Mouse (Mus musculus): Measurements from ENCODE around the gene 1700028K03Rik.

1700028K03Rik gene

DNA sequence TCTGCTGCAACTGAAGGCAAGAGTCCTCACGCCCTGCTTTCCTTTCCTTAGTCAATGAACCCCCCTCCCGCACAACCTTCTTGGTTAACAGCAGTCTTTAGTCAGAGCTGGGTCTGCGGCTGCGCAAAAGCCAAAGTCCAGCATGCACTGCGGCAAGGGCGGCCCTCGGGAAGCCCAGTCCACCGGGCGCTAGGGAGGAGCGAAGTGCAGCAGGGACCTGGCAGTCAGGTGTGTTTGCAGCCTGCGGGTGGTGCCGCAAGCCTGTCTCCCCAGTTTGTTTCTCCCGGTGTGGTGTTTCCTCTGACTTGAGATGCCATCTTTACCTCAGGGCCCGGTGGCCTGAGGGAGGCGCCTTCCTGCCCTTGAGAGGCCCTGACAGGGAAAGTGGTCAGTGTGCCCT, at the start of gene 1700028K03Rik:
TSS of gene 1700028K03Rik (plus strand) at position 129 of the 400 bp plus-strand sequence.
- no peak for DNase-seq

DNA sequence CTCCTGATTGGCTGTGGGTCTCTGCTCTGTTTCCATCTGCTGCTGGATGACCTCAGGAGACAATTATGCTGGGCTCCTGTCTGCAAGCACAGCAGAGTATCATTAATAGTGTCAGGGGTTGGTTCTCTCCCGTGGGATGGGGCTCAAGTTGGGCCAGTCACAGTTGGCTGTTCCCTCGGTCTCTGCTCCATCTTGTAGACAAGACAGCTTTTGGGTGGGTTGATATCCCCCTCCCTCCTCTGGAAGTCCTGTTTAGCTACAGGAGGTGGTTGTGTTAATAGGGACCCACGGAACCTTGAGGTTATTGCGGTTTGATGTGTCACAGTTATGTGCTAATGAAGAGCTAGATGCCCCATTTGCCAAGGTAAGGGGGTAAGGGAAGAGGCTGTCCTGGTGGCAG, 45.5 kb upstream of the 1700028K03Rik start:
- no peak for DNase-seq

DNA sequence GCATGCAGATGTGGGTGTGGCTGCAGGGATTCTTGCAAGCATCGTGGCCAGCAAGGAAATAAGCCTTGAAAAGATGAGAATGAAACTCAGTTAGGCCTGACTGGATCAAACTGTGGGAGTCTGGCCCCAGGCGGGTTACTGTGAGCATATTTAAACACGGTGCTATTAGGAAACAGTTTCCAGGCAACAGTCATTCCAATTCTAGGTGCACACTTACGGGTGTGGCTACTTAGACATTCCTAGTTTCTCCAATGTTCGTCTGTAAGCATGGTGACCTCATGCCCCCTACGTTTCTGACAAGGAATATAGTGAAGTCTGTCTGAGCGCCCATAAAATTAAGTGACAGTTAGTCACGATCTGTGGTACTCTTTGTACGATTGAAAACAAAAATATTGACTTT, 43.5 kb upstream of the 1700028K03Rik start:
- DNase-seq = no peak

DNA sequence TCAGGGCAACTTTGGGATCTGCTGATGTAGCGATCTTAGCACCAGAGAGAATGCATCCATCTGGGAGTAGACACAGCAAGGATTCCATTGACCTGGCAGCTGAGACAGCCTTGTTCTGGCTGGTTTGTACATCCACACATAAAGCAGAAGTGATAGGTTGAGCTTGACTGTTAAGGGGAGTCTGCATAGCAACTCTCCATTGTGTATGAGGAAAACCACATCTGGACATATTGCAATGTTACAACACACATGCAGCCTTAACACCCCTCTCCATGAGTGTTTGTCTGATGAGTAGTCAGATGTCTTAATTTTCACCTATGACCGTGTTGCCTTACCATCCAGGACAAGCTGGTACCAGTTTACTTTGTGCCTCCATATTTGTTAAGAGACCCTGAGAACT, 42.0 kb upstream of the 1700028K03Rik start:
- no peak for DNase-seq

DNA sequence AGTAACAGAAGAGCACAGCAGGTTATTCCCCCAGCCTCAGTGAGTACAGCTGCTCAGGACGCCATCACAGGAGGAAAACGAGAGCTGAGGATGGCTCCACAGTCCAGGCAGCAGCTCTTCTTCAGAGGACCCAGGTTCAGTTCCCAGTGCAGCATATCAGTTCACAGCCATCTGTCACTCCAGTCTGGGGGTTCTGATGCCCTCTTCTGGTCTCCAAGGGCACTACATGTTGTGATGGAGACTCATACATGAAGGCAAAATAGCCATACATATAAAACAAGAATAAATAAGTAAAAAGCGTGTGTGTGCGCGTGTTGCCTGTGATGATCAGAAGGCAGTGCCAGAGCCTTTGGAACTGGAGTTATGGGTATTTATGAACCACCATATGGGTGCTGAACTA, 39.8 kb upstream of the 1700028K03Rik start:
- peak; percentile 35 for DNase-seq

DNA sequence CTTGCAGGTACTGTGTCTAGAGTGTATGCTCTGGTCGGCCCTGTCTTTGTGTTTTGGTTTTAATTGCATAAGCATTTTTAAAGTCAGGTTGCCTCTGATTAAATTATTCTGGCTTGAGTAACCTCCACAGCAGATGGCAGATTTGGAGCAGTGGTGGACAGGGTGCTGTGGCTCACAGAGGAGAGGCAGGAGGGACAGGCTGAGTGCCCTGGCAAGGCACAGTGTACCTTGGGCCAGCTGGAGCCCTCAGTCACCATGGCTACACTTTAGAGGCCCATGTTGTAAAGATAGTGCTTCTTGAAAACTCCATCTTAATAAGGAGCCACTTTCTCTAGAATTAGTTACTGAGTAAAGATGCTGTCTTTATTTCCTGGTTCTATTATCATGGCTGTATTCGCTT, 38.5 kb upstream of the 1700028K03Rik start:
- DNase-seq = peak; percentile 92

DNA sequence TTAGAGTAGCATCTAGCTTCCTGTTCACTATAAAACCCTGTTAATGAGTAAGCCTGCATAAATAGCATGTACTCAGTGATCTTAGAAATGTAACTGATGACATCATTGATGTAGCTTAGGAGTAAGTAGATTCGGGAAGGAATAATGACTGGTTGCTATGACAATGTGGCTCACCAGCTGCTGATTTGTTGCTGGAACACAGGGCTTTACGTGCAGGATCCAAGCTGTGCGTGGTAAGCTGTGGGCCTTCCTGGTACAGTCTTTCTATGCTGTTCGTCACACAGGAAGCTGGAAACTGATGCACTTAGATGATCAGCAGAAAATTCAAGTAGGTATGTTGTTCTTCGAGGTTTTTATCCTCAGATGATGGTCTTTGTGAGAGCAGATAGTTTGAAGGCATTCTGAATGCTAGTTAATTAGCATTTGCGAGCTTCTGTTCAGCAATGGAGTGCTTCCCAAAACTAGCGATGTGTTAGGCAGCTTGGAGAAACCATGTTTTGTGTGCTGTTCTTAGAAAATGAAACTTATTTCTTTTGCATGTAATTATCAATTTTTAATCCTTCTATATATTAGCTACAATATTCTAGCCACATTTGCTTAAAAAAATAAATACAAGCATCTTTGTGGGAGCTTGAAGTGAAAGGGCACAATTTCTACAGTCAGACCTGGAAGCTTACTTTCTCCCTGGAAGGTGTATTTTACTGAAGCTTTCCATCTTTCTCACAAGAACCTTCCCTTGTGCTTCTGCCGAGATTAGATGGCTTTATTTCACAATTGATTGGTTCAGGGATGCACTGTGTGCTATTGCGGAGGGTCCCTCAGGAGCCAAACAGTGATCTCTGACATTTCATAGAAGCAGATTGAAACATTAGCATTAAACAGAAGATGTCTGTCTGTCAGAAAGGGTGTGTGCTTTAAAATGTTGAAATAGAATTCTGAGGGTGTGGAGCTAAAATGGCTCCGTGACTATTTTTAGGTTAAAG, 36.7 kb upstream of the 1700028K03Rik start:
- DNase-seq = peak; percentile 66

DNA sequence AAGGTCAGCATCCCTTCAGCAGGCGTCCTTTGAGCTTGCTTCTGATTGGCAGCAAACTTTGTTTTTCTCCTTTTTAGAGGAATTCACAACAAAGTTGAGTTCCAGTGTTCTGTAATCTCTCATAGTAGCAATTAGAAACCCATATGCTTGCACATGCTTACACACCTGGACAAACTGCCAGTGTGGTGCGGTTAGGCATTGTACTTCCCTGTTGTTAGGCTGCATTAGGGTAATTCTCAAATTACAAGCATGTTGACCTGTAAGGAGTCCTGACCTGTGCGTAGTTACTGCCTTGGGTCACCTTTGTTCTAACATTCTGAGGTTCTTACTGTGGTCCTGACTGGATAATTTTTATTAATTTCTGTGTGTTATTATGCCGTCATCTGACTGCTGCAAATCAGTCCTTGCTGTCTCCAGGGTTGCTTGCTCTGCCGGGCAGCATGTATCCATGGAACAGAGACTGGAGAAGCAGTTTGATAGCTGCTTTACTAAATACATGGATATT, 35.7 kb upstream of the 1700028K03Rik start:
- DNase-seq = peak; percentile 28

DNA sequence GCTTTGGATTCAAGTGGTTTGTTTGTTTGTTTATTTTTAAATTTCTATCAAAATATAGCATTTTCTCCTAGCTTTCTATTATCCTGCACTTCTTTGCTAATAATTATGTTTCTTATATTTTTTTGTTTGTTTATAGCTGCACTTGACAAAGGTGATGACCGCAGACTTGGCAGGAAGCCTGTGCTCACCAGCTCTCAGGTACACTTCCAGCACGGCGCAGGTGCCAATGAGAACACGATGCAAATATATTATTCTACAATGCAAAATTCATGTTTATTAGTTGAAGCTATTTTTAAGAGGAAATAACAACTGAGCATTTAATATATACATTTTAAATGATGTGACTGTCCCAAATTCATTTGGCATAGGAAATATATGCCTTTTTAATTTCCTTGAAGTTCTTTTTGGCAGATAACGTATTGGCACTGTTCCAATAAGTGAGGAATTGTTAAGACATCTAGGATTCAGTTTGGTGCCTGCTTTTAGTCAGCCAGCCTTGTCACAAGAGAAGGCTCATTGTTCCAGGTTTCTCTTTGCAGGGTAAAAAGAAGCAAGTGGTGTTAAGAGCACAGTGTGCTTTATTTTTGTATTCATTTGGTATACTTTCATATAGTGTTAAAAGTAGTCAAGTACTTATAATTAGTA, 34.5 kb upstream of the 1700028K03Rik start:
- peak; percentile 80 for DNase-seq

DNA sequence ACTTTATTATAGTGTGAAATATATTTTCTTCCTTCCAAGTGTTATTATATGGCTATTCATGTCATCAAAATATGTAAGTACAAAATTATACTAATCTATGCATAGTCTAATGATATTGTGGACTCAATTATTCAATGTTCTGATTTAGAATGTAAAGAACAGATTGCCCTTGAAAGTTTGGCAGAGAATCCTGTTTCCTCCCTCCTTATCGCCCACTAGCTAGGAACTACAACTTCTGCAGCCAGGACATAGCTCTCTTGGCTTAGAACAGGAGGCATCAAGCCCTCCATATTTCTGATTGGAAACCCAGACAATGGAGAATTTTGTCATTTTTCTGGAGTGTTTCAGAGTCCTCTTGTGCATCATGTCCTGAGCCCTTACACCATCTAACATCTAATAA, 33.8 kb upstream of the 1700028K03Rik start:
- DNase-seq = no peak

DNA sequence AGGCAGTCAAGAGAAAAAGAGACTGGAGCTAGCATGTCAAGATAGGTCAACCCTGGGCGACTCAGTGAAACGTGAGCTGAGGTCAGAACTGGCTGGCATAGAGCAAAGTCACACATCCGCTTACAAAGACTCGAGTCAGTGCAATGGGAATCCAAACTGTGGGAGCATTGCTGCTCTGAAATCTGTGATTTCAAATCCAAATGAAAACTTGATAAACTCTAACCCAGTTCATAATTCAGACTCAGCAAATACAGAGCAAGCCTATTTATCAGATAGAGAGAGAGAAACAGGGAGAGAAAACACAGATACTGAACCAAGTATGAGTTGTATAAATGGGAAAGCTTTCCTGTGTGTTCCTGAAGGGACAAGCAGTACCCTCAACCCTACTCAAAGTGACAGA, 27.2 kb upstream of the 1700028K03Rik start, which contains the start of gene Gm42669:
TSS of gene Gm42669 (plus strand) at position 301 of the 400 bp plus-strand sequence.
- no peak for DNase-seq

DNA sequence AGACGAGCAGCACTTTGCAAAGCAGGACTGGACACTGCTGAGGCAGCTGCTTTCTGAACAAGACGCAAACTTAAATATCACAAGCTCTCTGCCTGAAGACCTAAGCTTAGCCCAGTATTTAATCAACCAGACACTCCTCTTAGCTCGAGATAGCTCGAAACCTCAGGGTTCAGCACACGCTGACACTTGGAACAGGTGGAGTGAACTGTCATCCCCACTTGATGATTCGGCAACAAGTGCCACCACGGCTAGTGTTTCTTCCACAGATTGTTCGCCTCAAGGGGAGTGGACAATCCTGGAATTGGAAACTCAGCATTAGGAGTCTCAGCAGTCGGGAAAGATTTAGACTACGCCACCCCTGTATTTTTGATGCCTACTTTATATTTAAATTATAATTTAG, 24.0 kb upstream of the 1700028K03Rik start:
- no peak for DNase-seq

DNA sequence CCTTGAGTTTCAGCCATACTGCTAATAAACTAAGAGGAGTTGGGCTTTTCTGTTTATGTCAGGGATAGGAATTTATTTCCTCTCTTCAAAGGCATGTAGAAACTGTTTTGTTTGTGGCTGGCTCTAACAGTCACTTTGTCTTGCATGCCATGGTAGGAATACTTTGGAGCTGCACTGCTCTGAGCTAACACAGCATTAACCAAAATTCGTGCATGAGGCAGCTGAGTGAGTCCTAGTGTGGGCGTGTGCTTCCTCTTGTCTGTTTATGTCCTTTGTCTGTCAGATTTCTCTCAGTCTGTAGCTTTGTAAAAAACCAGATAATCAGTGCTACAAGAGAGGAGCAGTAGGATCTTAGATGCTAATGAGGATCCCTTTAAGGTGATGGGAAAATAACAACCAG, 23.2 kb upstream of the 1700028K03Rik start:
- no peak for DNase-seq

DNA sequence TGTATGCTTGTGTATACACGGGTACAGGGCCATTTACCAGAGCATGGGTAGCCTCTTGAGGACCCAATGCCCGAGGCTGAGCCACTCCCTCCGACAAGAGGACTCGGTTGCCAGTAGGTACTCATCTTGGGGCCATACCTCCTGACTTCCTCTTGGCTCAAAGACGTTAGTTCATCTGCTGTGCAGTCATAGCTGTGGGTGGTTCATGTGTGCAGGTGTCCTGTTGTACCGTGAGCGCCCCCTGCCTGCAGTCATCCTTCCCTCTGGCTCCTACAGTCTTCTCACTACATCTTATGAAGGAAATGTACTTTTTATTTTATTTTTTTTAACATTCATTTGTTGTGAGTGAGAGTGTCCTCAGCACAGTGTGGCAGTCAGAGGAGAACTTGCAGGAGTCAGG, 20.9 kb upstream of the 1700028K03Rik start:
- DNase-seq = peak; percentile 65

DNA sequence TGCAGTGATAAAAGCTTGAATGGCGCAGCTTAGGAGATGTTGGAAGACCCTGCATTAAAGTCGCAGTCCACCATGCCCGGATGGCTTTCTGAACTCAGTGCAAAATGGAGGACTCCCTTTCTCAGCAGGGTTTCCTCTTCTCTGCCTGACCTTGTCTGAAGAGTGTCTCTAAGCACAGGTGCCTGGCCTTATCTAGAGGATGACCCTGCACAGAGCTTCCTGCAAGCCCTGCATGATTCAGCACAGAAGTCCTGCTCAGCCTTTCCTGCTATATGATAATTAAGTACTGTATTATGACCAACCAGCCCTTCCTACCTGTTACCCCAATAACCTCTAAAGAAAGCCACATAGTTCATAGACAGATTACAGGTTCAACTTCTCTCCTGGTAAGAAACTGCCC, 19.1 kb upstream of the 1700028K03Rik start:
- no peak for DNase-seq

DNA sequence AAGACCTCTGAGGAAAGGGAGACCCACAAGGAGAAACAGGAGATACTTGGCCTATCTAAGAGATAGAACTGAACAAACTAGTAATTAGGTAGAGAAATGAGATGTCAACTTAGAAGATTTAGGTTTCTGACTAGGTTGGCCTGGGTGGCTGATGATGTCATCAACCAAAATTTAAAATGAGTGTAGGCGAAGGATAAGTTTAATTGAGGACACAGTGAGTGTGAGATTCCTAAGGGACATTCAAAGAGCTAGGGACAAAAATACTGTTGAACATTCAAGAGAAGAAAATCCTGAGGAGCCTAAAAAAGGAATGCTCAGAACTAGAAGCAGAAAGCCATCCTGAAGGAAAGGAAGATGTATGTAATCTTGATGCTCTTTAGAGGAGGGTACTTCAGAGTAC, 18.4 kb upstream of the 1700028K03Rik start:
- DNase-seq = no peak

DNA sequence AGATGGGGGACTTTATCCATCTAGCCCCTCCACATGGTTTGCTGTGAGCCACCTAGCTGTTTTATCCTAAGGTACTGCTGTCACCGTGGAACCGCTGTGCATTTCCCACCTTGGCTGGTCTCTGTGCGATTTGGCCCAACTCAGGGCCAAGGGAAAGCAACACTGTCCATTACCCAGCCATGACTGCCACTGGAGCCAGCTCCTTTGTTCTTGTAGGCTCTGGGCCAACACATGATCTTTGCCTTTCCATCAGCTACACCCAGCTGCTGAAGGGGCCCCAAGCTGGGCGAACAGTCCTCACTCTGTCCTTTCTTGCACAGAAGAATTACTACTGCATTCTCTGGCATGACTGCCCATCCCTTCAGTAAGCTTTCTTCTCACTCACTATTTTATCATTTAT, 15.9 kb upstream of the 1700028K03Rik start:
- no peak for DNase-seq

DNA sequence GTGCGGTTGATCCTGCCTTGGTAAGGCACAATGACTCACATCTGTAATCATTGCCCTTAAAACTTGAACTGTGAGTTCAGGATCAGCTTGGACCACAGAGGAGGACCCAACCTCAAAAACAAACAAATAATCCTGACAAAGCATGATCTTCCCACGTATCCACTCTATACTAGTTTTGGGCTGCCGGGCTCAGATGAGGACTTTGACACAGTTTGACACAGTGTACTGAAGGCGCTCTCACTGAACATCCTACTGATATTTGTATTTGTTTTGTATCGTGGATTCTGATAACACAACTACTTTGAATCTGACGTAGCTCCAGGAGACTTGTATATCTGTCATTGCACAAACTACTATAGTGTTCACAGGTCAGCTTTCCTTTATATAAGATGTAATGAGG, 13.1 kb upstream of the 1700028K03Rik start:
- DNase-seq = no peak

DNA sequence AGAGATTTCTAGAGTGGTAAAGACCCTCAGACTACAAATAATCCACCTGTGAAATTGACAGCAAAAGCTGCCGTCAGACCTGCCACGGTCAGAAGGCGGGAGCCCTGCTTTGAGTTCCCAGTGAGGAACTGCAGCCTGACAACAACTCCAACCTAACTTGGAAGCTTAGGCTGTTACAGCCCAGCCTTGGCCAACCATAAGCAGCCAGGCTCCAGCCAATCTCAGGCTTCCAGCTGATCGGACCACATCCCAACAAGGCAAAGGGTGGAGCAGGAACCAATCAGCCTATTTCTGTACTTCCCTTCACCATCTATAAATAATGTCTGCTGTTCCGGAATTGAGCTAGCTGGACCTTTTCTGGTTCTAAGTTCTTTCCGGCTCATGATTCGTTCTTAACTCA, 12.6 kb upstream of the 1700028K03Rik start:
- no peak for DNase-seq

DNA sequence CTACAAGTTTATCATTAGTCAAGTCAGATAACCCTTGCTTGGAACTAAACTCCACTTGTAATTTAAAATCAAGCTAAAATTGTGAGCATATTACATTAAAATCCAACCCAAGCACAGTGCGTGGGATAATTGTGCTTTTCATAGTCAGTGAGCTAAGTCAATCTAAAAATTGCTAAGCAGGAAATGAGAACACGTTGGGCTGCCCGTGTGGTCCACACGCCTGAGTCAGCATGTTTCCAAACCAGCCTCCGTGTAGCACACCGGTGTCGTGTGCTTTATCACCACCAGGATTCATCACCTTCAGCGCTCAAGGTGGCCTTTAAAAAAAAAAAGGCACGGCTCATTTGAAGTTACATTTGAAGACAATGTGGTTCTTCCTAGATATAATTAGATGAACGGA, 10.2 kb upstream of the 1700028K03Rik start:
- DNase-seq = no peak

DNA sequence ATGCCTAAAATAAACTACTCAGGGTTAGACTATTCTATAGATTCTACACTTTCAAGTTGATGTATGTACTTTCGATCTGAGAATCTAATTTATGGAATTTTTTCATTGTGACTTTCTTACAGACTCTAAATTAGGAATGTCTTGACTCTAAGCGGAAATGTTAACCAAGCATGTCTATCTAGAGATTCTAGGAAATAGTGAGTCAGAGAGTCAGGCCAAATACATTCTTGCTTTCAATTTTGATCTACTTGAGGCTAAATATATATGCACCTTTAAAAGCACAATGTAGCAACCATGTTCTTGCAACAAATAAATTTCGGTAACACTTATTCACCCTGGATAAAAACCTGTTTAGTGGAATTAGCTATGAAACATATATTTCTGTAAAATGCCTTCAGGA, 5.7 kb upstream of the 1700028K03Rik start:
- no peak for DNase-seq

DNA sequence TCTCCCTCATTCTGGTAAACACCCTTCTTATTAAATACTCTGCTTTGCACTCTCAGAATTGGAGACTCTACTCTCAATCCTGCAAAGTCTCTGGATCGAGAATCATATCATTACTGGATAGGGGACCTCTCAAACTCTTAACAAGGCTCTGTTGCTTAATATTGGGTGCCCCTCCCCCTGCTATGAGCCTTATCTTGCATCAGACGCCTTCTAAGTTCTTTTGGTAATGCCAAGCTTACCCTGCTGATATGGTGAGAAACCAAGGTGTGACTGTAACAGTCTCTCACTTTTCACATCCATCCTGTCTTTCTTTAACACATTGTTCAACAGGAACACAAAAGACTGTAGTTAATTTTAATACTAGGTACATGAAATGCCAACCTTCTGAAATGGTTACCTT, 919 bp upstream of the 1700028K03Rik start:
- DNase-seq = no peak

DNA sequence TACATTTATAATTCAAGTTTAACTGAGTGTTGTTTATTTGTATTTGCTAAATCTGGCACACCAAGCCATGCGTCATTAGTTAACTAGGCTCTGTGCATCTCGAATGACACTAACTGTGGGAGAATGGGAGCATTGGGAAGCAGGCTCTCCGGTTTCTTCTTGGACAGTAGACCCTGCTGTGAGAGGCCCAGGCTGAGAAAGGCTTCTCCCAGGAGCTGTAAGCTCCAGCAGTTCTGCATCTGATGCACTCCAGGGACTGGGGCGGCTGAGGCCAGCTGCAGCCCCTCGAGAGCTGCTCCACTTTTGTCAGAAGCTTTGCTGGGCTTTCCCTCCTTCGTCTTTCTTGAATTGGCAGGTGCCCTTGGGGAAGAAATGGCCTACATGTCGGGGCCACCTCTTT, 7.2 kb downstream of the 1700028K03Rik start:
- DNase-seq = no peak

DNA sequence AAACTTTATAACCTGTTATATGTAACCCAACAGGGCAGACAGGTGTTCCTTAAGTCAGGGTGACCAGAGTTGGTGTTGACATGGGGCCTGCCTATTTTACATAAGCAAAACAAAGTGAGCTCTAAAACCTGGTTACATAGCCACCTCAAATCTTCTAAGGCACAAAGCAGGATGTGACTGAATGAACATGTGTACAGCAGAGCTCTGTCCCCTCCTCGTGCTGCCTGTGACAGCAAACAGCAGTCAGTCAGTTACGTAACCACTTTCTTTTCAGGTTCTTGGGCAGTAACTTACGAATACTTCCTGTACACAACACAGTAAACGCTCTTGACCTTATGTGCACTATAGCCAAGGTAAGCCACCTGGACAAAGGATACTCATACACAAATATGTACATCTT, 11.4 kb downstream of the 1700028K03Rik start:
- DNase-seq = no peak

All from cerebellum, adult 9-11 months (tissue).